Mouse (Mus musculus) lung, postnatal 0 days (tissue): Measurements from ENCODE around the gene Lmx1a.

ENCODE experiments used
- CTCF ChIP-seq: IDR thresholded peaks from 2 replicates; pipeline ENCODE4 v1.5.1; 2016; ENCODE audit warnings: antibody characterized with exemption, mild to moderate bottlenecking
- EP300 ChIP-seq: IDR thresholded peaks from 2 replicates; pipeline ENCODE4 v1.6.1; 2016; ENCODE audit warnings: antibody characterized with exemption, mild to moderate bottlenecking, control low read depth

GRCm38 (mm10) chr1:167817616-167818015 is 128.6 kb downstream of the Lmx1a start:
- TF ChIP-seq CTCF, result no peak
- no peak for TF ChIP-seq EP300
